Comparison of ENCODE assay signal across 22 mouse cellular contexts in genomic region chr4:134489986-134490665, GRCm38 (mm10). TPM values are rescaled to one million over a fixed set of nuclear protein-coding genes. Genes with fewer than 3 reads are reported as not detected.
DNase-seq lines count a peak whose midpoint lies in the region; ATAC-seq lines count a peak whose summit lies in the region.
"Had no signal": no experiment of that assay in that cellular context is flagged by ENCODE, and none has a peak within 500 bp of the region (broad histone marks: within the 10 kb centered on the region; RNA-seq: fewer than 3 reads in every experiment).

No protein-coding gene starts in this region.

- H3K27me3 ChIP-seq in kidney, embryonic 16.5 days (ENCODE audit: insufficient read depth, low read length) = no peaks in the 10 kb centered on the region
- no peaks in the 10 kb centered on the region for H3K27me3 ChIP-seq in liver, embryonic 13.5 days
- H3K27me3 ChIP-seq in liver, embryonic 11.5 days (replicated peaks; ENCODE audit: control insufficient read depth, insufficient read depth, low read length) = no peaks in the 10 kb centered on the region
- H3K27me3 ChIP-seq in embryonic facial prominence, embryonic 10.5 days (replicated peaks; ENCODE audit: low read depth, poor library complexity, severe bottlenecking) = no peaks in the 10 kb centered on the region
- H3K27me3 ChIP-seq: embryonic facial prominence, embryonic 13.5 days; limb, embryonic 15.5 days; neural tube, embryonic 13.5 days had no signal

- H3K9ac ChIP-seq in kidney, embryonic 16.5 days (replicated peaks; ENCODE audit: low read length) = no peak overlapping the region
- H3K9ac ChIP-seq in liver, embryonic 13.5 days = no peak overlapping the region
- H3K9ac ChIP-seq in liver, embryonic 11.5 days (ENCODE audit: low read depth, low read length) = no peak overlapping the region
- H3K9ac ChIP-seq: embryonic facial prominence, embryonic 13.5 days; limb, embryonic 15.5 days; neural tube, embryonic 13.5 days had no signal

- intact Hi-C loops in left cerebral cortex, postnatal 25 days (cut with DNase I) = loop anchor here (10.0 kb wide), 2 partner anchors 205 to 235 kb away; partner anchors contain the start of genes Grrp1 and Pdik1l

- H3K4me1 ChIP-seq in kidney, embryonic 16.5 days (ENCODE audit: insufficient read depth, low read length) = peaks cover 7% of the 10 kb centered on the region
- peaks cover 35% of the 10 kb centered on the region for H3K4me1 ChIP-seq in liver, embryonic 13.5 days (replicated peaks)
- H3K4me1 ChIP-seq in liver, embryonic 11.5 days (replicated peaks; ENCODE audit: control insufficient read depth, insufficient read depth, low read length) = peaks cover 9% of the 10 kb centered on the region
- H3K4me1 ChIP-seq in embryonic facial prominence, embryonic 10.5 days = peaks cover 14% of the 10 kb centered on the region

- H3K36me3 ChIP-seq in kidney, embryonic 16.5 days (ENCODE audit: insufficient read depth, low read length) = no peaks in the 10 kb centered on the region
- H3K36me3 ChIP-seq in liver, embryonic 13.5 days = no peaks in the 10 kb centered on the region
- H3K36me3 ChIP-seq in liver, embryonic 11.5 days (ENCODE audit: control insufficient read depth, insufficient read depth, low read length) = no peaks in the 10 kb centered on the region
- no peaks in the 10 kb centered on the region for H3K36me3 ChIP-seq in embryonic facial prominence, embryonic 10.5 days (replicated peaks)
- H3K36me3 ChIP-seq: embryonic facial prominence, embryonic 13.5 days; hindbrain, embryonic 10.5 days; limb, embryonic 15.5 days; midbrain, embryonic 10.5 days; neural tube, embryonic 13.5 days had no signal

- H3K27ac ChIP-seq in kidney, embryonic 16.5 days (ENCODE audit: low read length) = no peak overlapping the region
- peak overlapping the region; percentile 51 for H3K27ac ChIP-seq in liver, embryonic 13.5 days
- H3K27ac ChIP-seq in liver, embryonic 11.5 days (ENCODE audit: low read depth, low read length) = no peak overlapping the region
- H3K27ac ChIP-seq in embryonic facial prominence, embryonic 10.5 days (replicated peaks) = no peak overlapping the region
- H3K27ac ChIP-seq: embryonic facial prominence, embryonic 13.5 days; hindbrain, embryonic 10.5 days; limb, embryonic 15.5 days; midbrain, embryonic 10.5 days; neural tube, embryonic 13.5 days had no signal

- ATAC-seq in kidney, embryonic 16.5 days (ENCODE audit: low FRiP score, low TSS enrichment) = no peak
- 0 out of 2 replicates have a peak, but pooled peaks have one; percentile 28 for ATAC-seq in liver, embryonic 13.5 days (ENCODE audit: low read depth)
- ATAC-seq in liver, embryonic 11.5 days (replicated peaks; ENCODE audit: low FRiP score) = no peak
- ATAC-seq in frontal cortex, adult (ENCODE audit: low TSS enrichment) = no peak
- ATAC-seq: forebrain, embryonic 16.5 days had no signal

- 79% methylated on average over 11 of the region's 11 CpGs for WGBS in kidney, embryonic 16.5 days
- 48% methylated on average over 11 of the region's 11 CpGs for WGBS in liver, embryonic 13.5 days (ENCODE audit: insufficient replicate concordance)
- 54% methylated on average over 11 of the region's 11 CpGs for whole genome bisulfite sequencing in liver, embryonic 11.5 days
- 87% methylated on average over 11 of the region's 11 CpGs for WGBS in embryonic facial prominence, embryonic 10.5 days

- no peak overlapping the region for H3K4me2 ChIP-seq in kidney, embryonic 16.5 days (replicated peaks; ENCODE audit: low read depth, low read length)
- no peak overlapping the region for H3K4me2 ChIP-seq in liver, embryonic 13.5 days
- no peak overlapping the region for H3K4me2 ChIP-seq in liver, embryonic 11.5 days
- H3K4me2 ChIP-seq: embryonic facial prominence, embryonic 13.5 days; limb, embryonic 15.5 days; neural tube, embryonic 13.5 days had no signal

- H3K9me3 ChIP-seq in kidney, embryonic 16.5 days (ENCODE audit: low read length) = no peaks in the 10 kb centered on the region
- no peaks in the 10 kb centered on the region for H3K9me3 ChIP-seq in liver, embryonic 13.5 days (replicated peaks)
- no peaks in the 10 kb centered on the region; the same call in 1 of the 2 replicates for H3K9me3 ChIP-seq in liver, embryonic 11.5 days (ENCODE audit: control insufficient read depth, low read length)
- no peaks in the 10 kb centered on the region for H3K9me3 ChIP-seq in embryonic facial prominence, embryonic 10.5 days
- H3K9me3 ChIP-seq: embryonic facial prominence, embryonic 13.5 days; hindbrain, embryonic 10.5 days; limb, embryonic 15.5 days; midbrain, embryonic 10.5 days; neural tube, embryonic 13.5 days had no signal

- peak; percentile 74 for DNase-seq in kidney, adult 11 months
- no peak for DNase-seq in liver, embryonic 13.5 days
- no peak for DNase-seq in liver, embryonic 11.5 days (ENCODE audit: low spot score)
- DNase-seq in kidney, postnatal 25 days = peak; percentile 49 to 78
- DNase-seq in embryonic facial prominence, embryonic 10.5 days (ENCODE audit: low spot score) = no peak
- no peak for DNase-seq in left cerebral cortex, postnatal 25 days (ENCODE audit: low spot score in 2 of 2)
- DNase-seq: adrenal gland, postnatal 14 days; cerebellum, adult 2 months; heart, adult 18-20 months; layer of hippocampus, adult 9-11 months; lung, postnatal 36 days; right cerebral cortex, postnatal 14 days; thymus, postnatal 14 days had no signal

- no peak overlapping the region for H3K4me3 ChIP-seq in kidney, embryonic 16.5 days (ENCODE audit: low read length)
- H3K4me3 ChIP-seq in liver, embryonic 13.5 days (replicated peaks) = no peak overlapping the region
- no peak overlapping the region for H3K4me3 ChIP-seq in liver, embryonic 11.5 days (ENCODE audit: low read depth, low read length)
- no peak overlapping the region for H3K4me3 ChIP-seq in embryonic facial prominence, embryonic 10.5 days
- H3K4me3 ChIP-seq: embryonic facial prominence, embryonic 13.5 days; hindbrain, embryonic 10.5 days; limb, embryonic 15.5 days; midbrain, embryonic 10.5 days; neural tube, embryonic 13.5 days had no signal

RNA-seq across cellular contexts. Expression of gene Paqr7, which starts 6.4 kb away (rescaled TPM):
- polyA plus RNA-seq in kidney, embryonic 16.5 days (2015; fragmentation: Nextera tagmentation; extraction: Ambion mirVana) = 3.3 and 4.4 TPM in 2 replicates
- polyA plus RNA-seq in liver, embryonic 13.5 days (2015; fragmentation: Nextera tagmentation; extraction: Ambion mirVana) = 6.5 and 7.4 TPM in 2 replicates
- polyA plus RNA-seq in liver, embryonic 11.5 days (2014; fragmentation: Nextera tagmentation; extraction: Ambion mirVana) = 2.5 and 3.0 TPM in 2 replicates
- polyA plus RNA-seq in embryonic facial prominence, embryonic 10.5 days (2016; fragmentation: Nextera tagmentation; extraction: Ambion mirVana) = 1.2 and 2.1 TPM in 2 replicates
- total RNA-seq in left cerebral cortex, postnatal 25 days (2021) = 10 to 100 TPM; 61.2 to 63.3 TPM

RNA-seq across cellular contexts. Expression of gene Aunip, which starts 20.7 kb away (rescaled TPM):
- polyA plus RNA-seq in kidney, embryonic 16.5 days (2015; fragmentation: Nextera tagmentation; extraction: Ambion mirVana) = 15.1 and 16.3 TPM in 2 replicates
- polyA plus RNA-seq in liver, embryonic 13.5 days (2015; fragmentation: Nextera tagmentation; extraction: Ambion mirVana) = 25.4 and 30.6 TPM in 2 replicates
- 15.9 and 18.5 TPM in 2 replicates for polyA plus RNA-seq in liver, embryonic 11.5 days (2014; fragmentation: Nextera tagmentation; extraction: Ambion mirVana)
- 28.2 and 28.6 TPM in 2 replicates for polyA plus RNA-seq in embryonic facial prominence, embryonic 10.5 days (2016; fragmentation: Nextera tagmentation; extraction: Ambion mirVana)
- under 1 TPM; 0.37 to 0.60 TPM for total RNA-seq in left cerebral cortex, postnatal 25 days (2021)
- total RNA-seq: gastrocnemius, adult 8-10 months had no signal

RNA-seq across cellular contexts. Expression of gene Stmn1, which starts 22.0 kb away (rescaled TPM):
- polyA plus RNA-seq in kidney, embryonic 16.5 days (2015; fragmentation: Nextera tagmentation; extraction: Ambion mirVana) = 1,595 and 1,651 TPM in 2 replicates
- polyA plus RNA-seq in liver, embryonic 13.5 days (2015; fragmentation: Nextera tagmentation; extraction: Ambion mirVana) = 514 and 581 TPM in 2 replicates
- polyA plus RNA-seq in liver, embryonic 11.5 days (2014; fragmentation: Nextera tagmentation; extraction: Ambion mirVana) = 896 and 908 TPM in 2 replicates
- 2,394 and 2,556 TPM in 2 replicates for polyA plus RNA-seq in embryonic facial prominence, embryonic 10.5 days (2016; fragmentation: Nextera tagmentation; extraction: Ambion mirVana)
- total RNA-seq in left cerebral cortex, postnatal 25 days (2021) = 1,000 to 10,000 TPM in 1 of 2 experiments, 100 to 1,000 TPM in 1; 940 to 1,084 TPM

RNA-seq across cellular contexts. Expression of gene Mtfr1l, which starts 45.1 kb away (rescaled TPM):
- 126 and 127 TPM in 2 replicates for polyA plus RNA-seq in kidney, embryonic 16.5 days (2015; fragmentation: Nextera tagmentation; extraction: Ambion mirVana)
- polyA plus RNA-seq in liver, embryonic 13.5 days (2015; fragmentation: Nextera tagmentation; extraction: Ambion mirVana) = 53.7 and 59.2 TPM in 2 replicates
- 107 and 114 TPM in 2 replicates for polyA plus RNA-seq in liver, embryonic 11.5 days (2014; fragmentation: Nextera tagmentation; extraction: Ambion mirVana)
- polyA plus RNA-seq in embryonic facial prominence, embryonic 10.5 days (2016; fragmentation: Nextera tagmentation; extraction: Ambion mirVana) = 107 and 114 TPM in 2 replicates
- total RNA-seq in left cerebral cortex, postnatal 25 days (2021) = 10 to 100 TPM; 60.2 to 60.7 TPM

Comparison
In these comparisons a context has a peak if more than half of its experiments do, and no peak if none do; other contexts are left out.
1. DNase-seq: peak in kidney, adult 11 months (single experiment) and kidney, postnatal 25 days (2 of 2); none in liver, embryonic 13.5 days (single experiment), liver, embryonic 11.5 days (single experiment), embryonic facial prominence, embryonic 10.5 days (single experiment) and left cerebral cortex, postnatal 25 days (0 of 2).